Mouse (Mus musculus): ENCODE results near the gene Tigd2.

GRCm38 (mm10) chr6:59198356-59198755 lies 10.3 kb upstream of the Tigd2 start:
- TF ChIP-seq CTCF (IDR thresholded peaks at IDR 0.05; ENCODE audit: low read depth) = no peak
- no peak for TF ChIP-seq EP300 (IDR thresholded peaks at IDR 0.05; ENCODE audit: low read depth)

Measured in liver, postnatal 0 days (tissue).